Mouse (Mus musculus) layer of hippocampus, adult 9-10 months (tissue): ENCODE measurements around the gene Thbs3.

ENCODE experiments used
- DNase-seq: peaks from one replicate; pipeline ENCODE4 v3.0.0; 2022; ENCODE audit warnings: low spot score

Thbs3 gene

DNA sequence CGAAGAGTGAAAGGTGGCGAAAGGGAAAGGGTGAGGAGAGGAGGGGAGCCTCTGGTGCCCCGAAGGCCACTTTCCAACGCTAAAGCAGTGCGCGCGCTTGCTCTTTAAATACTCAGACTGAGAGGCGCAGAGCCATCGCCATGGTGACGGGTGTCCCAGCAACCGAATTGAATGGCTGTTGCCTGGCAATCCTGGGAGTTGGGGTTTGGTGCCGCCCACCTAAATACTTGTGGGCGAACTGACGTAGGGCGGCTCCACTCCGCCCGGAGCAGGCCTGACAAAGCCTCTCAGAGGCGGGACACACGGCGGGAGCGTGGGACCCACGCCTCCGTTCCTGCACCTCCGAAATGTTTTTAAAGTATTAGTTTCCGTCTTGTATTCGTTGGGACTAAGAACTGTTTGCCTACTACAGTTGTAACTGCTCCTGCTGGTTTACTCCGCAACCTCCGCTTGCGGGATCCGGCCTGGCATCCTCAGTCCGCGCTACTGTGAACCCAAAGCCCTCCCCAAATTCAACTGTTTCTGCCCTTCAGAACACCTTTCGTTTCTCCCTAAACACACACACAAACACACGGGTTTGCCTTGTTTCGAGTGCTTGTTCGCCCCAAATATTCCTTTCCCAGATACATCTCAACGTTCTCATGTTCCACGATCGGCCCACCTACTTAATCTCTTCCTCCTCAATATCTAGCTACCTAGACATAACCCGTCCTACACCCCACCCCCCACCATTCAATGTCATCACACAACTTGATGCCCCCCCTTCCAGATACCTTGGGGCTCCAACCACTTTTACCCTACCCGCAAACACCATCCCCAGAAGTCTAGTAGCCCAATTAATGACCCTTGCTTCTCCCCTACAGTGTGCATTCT, 12.6 kb downstream of the Thbs3 start:
- DNase-seq = no peak

DNA sequence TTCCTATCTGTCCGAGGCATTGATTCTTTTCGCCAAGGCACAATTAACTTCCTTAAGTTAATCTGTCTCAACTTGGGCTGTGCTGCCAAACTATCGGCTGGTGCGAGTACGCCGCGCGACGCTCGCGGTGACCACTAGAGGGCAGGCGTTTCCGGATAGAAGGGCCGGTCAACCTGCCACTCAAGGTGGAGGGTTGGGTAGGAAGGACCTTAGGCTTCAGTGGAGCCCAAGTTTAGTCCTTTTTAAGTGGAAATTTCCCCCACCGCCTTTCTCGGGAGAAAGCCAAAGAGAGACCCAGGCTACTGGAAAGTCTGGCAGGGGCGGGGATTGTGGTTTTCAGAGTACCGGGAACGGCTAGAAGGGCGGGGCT, 13.2 kb downstream of the Thbs3 start:
- DNase-seq = no peak

DNA sequence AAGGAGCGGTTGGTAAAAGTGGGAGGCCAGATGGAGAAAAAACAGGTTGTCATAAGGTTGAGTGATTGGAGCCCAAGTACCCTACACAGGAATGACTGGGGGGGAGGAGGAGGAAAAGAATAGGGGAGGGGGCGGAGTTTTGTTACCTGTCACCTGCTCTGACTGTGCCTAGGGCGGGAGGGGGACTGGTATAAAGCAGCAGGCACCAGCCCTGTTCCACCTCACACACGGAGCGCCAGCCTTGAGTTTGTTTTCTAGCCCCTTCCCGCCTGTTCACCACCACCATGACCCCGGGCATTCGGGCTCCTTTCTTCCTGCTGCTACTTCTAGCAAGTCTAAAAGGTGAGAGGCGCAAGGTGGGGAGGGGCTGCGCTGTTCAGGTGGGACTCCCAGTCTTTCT, 13.9 kb downstream of the Thbs3 start, which contains the start of gene Muc1:
Muc1 (plus strand) TSS at position 222 of the 400 bp plus-strand sequence.
- no peak for DNase-seq

DNA sequence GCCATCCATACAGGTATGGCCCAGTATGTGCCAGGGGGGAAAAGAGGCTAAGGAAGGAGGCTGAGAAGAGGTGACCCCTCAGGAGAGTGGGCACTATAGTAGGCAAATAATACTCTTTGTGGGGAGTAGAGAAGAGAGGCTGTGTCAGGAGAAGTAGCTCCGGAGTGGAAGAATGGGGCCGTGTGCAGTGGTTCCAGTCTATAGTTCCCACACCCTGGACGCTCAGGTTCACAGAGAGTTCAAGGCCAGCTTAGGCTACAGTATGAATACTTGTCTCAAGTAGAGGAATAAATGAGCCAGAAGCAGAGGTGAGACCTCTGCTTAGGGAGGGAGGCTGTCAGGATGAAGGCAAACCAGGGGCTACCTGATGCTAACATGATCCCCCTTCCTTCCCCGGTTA, 14.3 kb downstream of the Thbs3 start:
- no peak for DNase-seq

DNA sequence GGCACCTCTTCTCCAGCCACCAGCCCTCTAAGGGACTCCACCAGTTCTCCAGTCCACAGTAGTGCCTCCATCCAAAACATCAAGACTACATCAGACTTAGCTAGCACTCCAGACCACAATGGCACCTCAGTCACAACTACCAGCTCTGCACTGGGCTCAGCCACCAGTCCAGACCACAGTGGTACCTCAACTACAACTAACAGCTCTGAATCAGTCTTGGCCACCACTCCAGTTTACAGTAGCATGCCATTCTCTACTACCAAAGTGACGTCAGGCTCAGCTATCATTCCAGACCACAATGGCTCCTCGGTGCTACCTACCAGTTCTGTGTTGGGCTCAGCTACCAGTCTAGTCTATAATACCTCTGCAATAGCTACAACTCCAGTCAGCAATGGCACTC, 15.6 kb downstream of the Thbs3 start:
- DNase-seq = no peak

DNA sequence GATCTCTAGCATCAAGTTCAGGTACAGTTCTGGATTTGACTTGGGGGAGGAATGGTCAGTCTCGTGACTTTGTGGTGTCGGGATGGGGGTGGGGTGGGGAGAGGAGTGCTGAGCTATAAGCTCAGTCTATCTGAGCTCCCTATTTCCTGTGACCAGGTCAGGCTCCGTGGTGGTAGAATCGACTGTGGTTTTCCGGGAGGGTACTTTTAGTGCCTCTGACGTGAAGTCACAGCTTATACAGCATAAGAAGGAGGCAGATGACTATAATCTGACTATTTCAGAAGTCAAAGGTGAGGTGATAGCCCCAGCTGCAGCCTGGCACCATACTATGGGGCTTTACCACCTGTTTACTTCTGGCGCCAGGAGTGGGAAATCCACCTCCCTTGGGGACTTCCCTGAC, 16.4 kb downstream of the Thbs3 start:
- no peak for DNase-seq

DNA sequence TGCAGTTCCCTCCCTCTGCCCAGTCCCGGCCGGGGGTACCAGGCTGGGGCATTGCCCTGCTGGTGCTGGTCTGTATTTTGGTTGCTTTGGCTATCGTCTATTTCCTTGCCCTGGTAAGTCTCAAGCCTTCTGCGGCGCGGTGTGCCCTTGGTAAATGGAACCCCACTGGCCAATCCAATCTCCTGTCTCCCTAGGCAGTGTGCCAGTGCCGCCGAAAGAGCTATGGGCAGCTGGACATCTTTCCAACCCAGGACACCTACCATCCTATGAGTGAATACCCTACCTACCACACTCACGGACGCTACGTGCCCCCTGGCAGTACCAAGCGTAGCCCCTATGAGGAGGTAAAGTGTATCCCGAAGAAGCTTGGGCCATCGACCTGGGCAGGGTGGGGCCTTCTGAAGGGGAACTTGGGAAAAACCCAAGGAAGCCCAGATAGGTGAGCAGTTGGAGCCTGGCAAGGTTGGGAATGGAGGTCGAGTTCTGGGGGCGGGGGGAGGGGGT, 16.8 kb downstream of the Thbs3 start:
- DNase-seq = no peak

DNA sequence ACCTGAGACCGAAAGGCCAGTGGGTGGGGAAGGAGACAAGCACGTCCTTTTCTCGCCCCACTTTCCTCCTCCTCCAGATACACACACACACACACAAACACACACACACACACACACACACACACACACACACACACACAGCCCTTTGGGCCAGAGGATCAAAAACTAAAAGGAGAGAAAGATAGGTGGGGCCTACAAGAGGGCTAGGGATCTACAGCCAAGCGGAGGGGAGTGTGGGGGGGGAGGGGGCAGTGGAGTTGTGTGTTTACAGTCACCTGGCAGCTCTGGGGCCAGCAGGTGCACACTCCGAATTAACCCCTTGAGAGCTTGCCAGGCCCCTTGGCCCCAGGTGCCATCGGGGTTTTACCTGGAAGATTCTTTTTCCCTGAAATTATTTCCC, 17.6 kb downstream of the Thbs3 start:
- DNase-seq = no peak

DNA sequence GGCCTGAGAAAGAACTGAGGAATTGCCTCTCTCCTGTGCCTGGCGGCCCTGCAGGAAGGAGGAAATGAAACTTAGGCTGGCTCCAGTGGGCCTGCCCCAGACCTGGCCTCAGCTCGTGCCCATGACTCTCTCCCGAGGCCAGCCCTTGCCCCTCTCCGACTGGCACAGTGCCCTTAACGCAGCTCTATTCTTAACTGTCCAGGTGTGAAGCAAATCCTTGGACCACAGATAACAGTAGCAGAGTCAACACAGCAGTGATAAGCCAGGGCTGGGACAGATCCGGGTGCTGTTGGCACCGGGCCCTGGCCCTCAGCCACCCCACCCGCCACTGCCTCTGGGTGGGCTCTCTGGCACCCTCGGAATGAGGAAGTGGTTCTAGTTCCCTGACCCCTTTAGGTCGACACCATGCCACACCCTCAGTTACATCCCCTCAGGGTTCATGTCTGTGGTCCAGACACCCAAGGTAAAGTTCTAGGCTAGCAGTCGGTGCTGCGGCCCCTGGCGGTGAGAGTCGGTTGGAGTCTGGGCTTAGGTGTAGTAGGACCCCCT, 18.7 kb downstream of the Thbs3 start:
- DNase-seq = no peak

DNA sequence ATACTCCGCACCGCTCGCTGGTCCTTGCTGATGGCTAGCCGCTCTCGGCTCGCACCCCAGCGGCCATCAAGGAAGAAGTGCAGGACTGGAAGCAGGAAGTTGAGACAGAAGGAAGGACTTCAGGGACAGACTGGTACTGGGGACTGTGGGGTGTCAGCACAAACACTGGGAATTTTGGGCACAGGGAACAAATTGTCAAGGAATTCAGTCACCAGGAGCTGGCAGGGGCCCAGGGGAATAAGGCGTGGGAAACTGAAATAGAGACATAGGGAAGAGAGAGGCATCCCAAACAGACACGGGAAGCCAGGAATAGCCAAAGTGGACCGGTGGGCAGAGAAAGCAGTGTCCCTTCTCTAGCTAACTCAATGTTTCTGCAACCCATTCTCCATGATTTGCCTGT, 21.5 kb downstream of the Thbs3 start:
- no peak for DNase-seq

DNA sequence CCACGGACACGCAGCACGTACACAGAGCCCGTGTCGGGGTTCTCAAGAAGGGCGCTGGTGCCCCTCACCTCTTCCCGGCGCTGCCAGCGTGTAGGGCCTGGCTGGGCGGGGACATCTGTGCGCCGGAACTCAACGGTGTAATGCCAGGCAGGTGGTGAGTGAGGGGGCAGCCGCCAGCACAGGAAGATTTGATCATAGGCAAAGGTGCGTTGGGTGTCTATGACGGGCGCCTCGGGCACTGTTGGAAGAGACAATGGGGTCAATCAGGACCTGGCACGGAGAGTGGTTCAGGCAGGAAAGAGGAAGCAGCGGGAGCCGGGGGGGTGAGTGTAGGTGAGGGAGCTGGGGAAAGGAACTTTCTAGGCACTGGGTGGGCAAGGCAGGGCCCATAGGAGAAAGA, 22.7 kb downstream of the Thbs3 start:
- no peak for DNase-seq

DNA sequence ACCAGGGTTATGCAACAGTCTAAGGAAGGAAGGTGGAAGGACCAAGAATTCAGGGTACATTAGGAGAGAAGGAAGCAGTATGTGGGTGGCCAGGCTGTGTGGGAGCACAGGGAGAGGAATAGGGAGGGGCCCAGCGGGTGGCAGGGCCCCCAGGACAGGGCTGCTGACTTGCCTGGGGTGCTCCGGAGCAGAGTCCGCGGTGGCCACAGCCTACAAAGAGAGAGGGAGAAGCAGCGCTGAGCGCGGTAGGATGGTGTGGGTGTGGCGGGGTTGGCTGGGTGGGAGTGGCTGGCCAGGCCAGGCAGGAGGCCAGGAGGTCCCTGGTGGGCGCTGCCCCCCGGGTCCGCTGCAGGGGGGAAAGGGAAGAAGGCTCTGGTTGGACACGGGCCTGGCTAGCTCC, 23.5 kb downstream of the Thbs3 start:
- no peak for DNase-seq

DNA sequence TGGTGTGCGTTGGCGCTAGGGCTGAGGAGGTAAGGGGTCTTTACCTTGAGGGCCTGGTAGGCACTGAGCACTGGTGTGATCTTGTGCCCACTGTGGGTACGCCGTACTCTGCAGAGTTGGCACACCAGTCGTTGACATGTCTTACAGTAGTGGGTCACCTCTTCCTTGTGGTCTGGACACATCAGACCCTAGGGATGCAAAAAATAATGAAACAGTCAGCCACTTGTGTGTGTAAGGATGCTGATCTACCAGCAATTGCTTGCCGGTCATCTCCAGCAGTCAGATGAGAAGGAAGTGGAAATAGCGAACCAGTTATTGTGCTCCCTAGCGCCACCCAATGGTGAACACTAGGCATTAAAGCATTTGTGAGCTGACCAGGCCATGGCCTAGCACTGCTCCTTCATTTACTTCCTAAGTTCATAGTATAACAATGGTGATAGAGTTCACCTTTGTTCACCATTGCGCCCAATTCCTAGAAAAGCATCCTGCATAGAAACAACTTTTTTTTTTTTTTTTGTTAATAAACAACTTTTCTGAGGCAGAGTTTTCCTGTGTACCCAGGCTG, 27.4 kb downstream of the Thbs3 start:
- DNase-seq = no peak

DNA sequence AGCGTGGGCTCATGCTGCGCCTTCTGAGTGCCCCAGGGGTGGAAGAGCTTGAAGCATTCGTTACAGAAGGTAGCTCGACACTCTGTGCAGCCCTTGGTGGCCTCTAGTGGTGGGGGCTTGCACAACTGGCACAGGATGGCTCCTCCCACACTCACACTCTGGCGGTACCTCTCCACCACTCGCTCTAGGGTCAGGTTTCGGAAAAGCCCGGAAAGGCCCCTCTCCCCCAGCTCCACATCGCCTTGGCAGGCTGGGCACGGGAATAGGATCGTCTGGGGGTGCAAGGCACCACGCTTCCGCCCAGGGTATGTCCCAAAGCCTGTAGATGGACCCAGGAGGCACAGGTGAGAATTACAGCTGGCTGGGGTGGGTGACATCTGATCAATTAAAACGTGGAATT, 28.6 kb downstream of the Thbs3 start:
- no peak for DNase-seq

DNA sequence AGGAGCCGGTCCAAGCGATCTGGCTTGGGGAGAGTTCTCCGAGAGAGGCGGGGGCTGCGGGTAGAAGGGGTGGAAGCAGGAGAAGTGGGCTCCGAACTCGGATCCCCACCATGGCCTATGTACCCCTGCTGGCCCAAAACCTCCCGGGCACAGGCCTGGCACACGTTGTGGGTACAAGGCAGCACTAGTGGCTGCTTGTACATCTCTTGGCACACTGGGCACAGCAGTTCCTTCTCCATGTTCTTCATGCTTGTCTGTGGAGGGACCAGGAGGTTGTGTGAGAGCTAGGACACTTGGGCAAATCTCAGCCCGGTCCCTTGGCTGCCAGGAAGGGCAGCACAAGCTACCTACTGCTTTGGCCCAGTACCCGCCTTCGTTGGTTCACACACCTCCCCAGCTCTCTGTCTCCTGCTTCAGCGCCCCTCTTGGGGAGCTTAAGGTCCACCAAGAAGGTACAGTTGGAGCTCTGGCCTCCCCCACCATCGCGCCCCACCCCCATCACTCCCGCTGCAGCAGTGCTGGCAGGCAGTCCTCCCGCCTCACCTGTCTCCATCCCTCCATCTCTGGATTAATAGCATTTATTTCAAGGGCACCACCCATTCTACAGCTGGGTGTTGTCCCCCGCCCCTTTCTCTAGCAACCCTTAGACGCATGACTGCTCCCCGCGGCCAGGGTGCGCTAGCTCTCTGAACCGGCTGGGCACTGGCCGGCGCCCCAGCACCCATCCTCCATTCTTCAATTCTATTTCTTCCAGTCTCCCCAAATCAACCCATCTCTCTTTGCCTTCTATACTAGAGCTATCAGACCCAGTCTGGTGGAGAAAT, 29.4 kb downstream of the Thbs3 start:
- DNase-seq = no peak

DNA sequence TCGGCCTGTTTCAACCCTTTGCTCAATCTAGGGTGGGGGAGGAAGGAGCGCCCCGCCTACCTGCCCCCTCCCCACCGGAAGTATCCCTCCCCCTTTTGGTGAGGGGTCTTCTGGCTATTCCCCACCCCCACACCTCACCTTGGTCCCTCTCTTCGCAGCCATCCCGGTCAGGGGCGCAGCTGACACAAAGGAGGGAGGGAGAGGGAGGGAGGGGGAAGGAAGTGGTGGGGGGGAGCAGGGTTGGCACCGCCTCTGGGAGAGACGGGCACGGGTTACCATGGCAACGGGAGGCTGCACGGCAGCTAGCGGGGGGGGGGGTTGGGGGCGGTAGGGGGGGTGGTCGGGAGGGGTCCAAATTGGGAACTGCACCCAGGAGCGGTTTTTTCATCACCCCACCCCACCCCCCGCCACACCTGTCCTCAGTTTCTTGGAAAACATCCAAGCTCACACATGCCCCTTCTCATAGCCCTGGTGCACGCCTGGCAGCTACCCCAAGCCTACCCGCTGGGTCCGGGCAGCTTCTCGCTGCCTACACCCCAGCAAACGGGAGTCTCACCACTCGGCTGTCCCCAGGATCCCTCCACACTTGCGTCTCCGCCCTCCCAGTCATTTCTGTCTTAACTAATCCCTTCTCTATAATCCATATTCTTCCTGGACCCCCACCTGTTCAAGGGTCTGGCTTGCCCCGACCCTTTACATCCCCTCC, 30.2 kb downstream of the Thbs3 start:
- no peak for DNase-seq

DNA sequence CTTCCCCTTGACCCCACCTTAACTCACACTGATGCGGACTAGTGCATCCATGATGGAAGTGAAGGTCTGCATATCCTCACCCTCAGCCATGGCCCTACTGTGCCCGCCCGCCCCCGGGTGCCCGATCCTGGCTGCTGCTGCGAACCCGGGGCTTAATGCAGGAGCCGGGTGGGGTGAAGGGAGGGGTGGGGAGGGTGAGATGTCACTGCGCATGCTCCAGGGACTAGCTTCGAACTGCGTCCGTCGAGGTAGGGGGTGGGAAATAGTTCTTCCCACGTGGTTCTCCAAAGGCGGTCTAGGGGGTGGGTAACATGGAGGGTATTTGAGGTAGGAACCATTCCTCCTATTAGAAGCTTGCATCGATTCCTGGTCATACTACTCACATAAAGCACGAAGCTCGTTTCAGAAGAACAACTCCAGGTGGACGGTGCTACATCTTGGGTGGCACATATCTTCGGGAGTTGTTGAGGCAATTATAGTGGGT, 30.8 kb downstream of the Thbs3 start, which contains the start of gene Krtcap2:
Krtcap2 (plus strand) TSS at position 279 of the 484 bp plus-strand sequence.
- no peak for DNase-seq

DNA sequence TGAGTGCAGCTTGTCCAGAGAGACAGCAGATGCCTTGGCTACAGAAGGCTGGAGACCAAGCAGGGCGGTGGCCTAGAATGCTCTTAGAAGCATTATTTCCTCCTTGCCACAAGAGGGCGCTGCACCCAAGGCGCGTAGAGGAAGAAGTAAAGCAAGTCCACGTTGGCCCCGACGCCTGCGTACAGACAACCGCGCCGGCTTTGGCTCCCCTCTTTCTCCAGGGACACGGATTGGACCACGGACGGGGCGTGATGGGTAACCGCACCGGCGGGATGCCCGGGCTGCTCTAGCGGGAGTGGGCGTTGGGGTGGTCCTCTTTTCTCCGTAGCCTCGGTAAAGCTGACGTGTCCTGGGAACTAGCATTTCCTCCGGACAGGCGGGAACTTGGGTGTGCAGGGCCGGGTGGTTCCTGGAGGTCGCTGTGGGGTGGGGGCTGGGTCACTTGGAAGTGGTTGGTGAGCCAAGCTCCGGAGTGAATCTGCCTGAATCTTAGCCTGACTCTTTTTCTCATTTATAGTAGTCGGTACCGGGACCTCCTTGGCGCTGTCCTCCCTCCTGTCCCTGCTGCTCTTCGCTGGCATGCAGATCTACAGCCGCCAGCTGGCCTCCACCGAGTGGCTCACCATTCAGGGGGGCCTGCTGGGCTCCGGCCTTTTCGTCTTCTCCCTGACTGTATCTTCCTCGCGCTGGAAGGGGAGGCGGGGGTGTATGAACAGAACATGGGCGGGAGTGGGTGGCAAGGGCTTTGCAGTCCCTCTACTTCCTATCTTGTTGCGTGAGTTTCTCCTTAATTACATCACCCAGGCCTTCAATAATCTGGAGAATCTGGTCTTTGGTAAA, 31.5 kb downstream of the Thbs3 start, which contains the start of gene Trim46:
Trim46 (minus strand) TSS at position 49 of the 840 bp plus-strand sequence.
- DNase-seq = no peak

DNA sequence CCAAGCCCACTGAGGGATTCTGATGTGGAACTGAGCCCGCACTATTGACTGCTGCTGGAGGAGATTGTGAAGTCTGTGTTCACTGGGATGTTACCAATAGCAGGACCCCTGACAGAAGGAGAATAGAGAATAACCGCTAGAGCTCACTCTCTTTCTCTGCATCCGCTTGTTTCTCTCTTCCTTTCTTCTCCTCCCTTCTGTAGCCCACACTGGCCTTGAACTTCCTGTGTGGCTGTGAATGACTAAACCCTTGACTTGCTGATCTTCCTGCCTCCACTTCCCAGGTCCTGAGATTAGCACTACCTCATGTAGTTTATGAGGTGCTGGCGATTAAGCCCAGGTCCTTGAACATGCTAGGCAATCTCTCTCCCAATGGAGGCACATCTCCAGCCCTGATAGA, 32.5 kb downstream of the Thbs3 start:
- no peak for DNase-seq

DNA sequence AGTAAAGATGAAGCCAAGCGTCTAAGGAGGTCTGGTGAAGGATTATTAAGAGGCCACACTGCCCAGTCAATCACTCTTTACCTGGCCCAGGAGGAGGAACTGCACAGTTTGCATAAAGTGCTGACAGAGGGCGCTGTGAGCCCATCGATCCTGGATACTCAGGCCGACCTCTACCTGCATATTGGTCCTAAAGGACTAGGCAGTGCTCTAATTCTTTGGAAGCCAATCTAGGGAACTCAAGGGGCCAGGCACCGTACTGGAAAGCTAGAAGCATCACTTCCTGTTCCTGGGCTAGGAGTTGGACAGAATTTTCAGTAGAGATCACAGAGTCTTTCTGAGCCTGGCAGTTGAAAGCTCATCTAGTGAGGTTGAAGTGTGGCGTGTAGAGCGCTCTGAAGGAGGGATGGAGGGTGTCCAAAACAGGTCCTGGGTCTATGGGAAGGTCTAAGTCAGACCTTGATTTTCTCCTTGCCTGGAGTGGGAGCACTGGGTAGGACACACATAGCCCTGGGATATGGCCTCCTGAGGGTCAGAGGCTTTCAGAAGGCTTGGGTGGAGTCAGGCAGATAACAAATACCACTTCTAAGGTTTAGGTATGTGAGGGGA, 35.6 kb downstream of the Thbs3 start:
- DNase-seq = no peak
